Mouse (Mus musculus) ovary, postnatal 36 days (tissue): Measurements from ENCODE around the gene Hoxa13.

Experiments
- DNase-seq: peaks from one replicate; pipeline ENCODE4 v3.0.0; 2022; ENCODE audit warnings: low spot score, mixed read lengths

The Hoxa13 gene

DNA sequence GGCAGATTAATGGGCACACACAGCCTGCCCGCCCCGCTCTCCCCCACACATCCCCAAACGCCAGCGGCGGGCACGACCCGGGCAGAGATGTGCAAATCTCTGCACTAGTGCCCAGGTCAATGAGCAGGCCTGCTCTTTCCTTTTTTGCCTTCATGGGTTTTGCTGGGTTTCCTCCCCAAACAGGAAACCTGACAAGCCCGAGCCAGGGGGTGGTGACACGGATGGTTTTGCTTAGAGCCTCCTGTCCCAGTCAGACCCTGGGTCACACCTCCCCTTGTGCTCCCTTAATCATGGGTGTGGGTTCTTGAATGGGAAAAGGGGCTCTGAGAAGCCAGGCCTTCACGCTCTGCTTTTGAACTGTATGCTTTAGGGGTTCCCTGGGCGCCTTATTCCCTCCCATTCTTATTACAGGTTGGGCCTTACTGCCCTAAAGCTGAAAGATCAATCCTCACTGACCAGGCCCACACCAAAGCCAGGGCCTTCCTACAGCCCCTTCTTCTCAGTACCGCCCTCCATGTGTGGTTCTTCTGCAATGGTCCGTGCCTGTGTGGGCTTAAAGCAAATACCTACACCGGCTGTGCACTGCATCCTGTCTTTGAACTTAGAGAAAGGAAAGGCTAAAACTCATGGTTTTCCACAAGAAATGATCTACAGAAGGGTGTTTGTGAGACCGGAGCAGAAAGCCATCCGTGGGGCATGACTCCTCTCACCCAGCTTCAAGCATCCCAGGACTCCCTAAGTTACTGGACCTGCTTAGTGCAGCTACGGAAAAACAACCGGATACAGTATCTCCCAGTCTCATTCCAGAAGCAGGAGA, 51.6 kb downstream of the Hoxa13 start:
- no peak for DNase-seq

GRCm38 (mm10) chr6:52208072-52208867, 52.4 kb downstream of the Hoxa13 start, which contains the start of gene Hoxa6:
Gene Hoxa6 (minus strand): TSS chr6:52208722.
- DNase-seq: no peak
